Mouse (Mus musculus) kidney, embryonic 14.5 days (tissue): Measurements from ENCODE around the gene Ddx39. TPM values are rescaled to one million over a fixed set of nuclear protein-coding genes. Genes with fewer than 3 reads are reported as not detected.

Experiments
- ATAC-seq: fragments of 200-750 bp; cut with Nextera tagmentation; 2 replicates; pipeline ENCODE4 v1.8.0; 2017; ENCODE audit warnings: moderate number of reproducible peaks, mild to moderate bottlenecking, moderate TSS enrichment, moderate library complexity; ENCODE audit not compliant: low FRiP score, low TSS enrichment
- H3K27ac ChIP-seq: fragments of 300-500 bp; sonication (generic); 2 replicates; pipeline ENCODE4 v1.5.1; 2014; ENCODE audit warnings: low read depth, mild to moderate bottlenecking, low read length, moderate library complexity, mixed read lengths
- H3K27me3 ChIP-seq: fragments of 300-500 bp; sonication (generic); 2 replicates; pipeline ENCODE4 v1.6.1; 2014; ENCODE audit warnings: mild to moderate bottlenecking, low read length; ENCODE audit not compliant: control insufficient read depth, insufficient read depth
- H3K36me3 ChIP-seq: fragments of 300-500 bp; sonication (generic); 2 replicates; pipeline ENCODE4 v1.6.1; 2014; ENCODE audit warnings: low read length, mixed read lengths; ENCODE audit not compliant: control insufficient read depth, insufficient read depth
- H3K4me1 ChIP-seq: fragments of 300-500 bp; sonication (generic); 2 replicates; pipeline ENCODE4 v1.6.1; 2014; ENCODE audit warnings: low read length, mixed read lengths; ENCODE audit not compliant: control insufficient read depth, insufficient read depth
- H3K4me2 ChIP-seq: fragments of 300-500 bp; sonication (generic); replicated peaks from 2 replicates; pipeline ENCODE4 v1.6.1; 2014; ENCODE audit warnings: low read depth, mild to moderate bottlenecking, low read length
- H3K4me3 ChIP-seq: fragments of 300-500 bp; sonication (generic); 2 replicates; pipeline ENCODE4 v1.5.1; 2014; ENCODE audit warnings: mild to moderate bottlenecking, low read length
- H3K9ac ChIP-seq: fragments of 300-500 bp; sonication (generic); 2 replicates; pipeline ENCODE4 v1.6.1; 2014; ENCODE audit warnings: low read depth, mild to moderate bottlenecking, low read length, moderate library complexity
- H3K9me3 ChIP-seq: fragments of 300-500 bp; sonication (generic); 2 replicates; pipeline ENCODE4 v1.6.1; 2016; ENCODE audit warnings: low read length; ENCODE audit not compliant: control insufficient read depth
- WGBS: fragments of 180-500 bp; shearing (Covaris S2); extraction: QIAGEN DNeasy Blood & Tissue Kit; methylation state at CpG from one replicate; pipeline ENCODE4 v1.1.7; 2014; 5-methylcytosine and 5-hydroxymethylcytosine counted together
- polyA plus RNA-seq: library from polyadenylated mRNA; unstranded; fragments of >200 nt; fragmentation: Nextera tagmentation; extraction: Ambion mirVana; gene quantifications from 2 replicates; pipeline ENCODE4 v1.2.1, GENCODE M21; 2014

The Ddx39 gene
- polyA plus RNA-seq, 1 experiment from 2014 or later: 194 TPM

DNA sequence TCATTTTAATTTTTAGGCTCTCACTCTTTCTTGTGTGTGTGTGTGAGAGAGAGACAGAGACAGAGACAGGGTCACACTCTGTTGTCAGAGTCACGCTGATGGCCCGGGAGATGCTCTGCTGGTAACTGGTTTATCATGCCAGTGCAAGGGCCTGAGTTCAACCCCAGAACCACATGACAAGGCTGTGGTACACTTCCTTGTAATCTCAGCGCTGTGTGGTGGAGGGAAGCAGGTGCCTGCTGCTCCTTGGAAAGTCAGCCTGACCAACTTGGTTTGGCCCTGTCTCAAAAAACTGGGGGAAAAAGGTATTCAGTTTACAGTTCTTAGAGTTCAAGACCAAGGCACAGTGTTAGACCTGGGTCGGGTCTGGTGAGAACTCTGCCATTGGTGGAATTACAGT, 52.5 kb downstream of the Ddx39 start:
- no peak for ATAC-seq
- Histone ChIP-seq H3K4me2 (no peak overlapping the region), H3K9ac (no peak overlapping the region), H3K4me3 (no peak overlapping the region), H3K36me3 (no peaks in the 10 kb centered on the region), H3K27ac (no peak overlapping the region), H3K4me1 (no peaks in the 10 kb centered on the region), H3K9me3 (no peaks in the 10 kb centered on the region), H3K27me3 (no peaks in the 10 kb centered on the region)
- 91% methylated on average over 4 of the region's 4 CpGs for WGBS

DNA sequence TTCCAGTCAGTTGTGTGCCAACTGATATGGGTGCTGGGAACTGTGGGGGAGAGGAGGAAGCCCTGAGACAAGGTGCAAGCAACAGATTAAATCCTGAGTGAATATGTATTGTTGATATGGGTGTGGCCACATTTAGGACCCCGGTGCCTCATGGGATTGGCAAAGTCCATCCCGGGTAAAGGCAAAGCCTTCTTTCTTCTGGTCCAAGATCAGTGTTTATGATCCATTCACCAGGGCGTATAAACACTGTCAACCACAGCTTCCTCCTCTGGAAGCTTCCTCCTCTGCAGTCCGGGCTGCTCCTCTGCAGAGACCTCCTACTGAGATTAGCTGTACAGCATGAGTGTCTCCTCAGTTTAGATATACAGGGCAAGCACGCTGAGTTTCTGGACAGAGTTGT, 53.5 kb downstream of the Ddx39 start:
- 42% methylated on average over 5 of the region's 5 CpGs for WGBS
- Histone ChIP-seq H3K36me3 (no peaks in the 10 kb centered on the region), H3K4me2 (no peak overlapping the region), H3K4me1 (peaks cover 5% of the 10 kb centered on the region; the same call in 1 of the 2 replicates), H3K9me3 (no peaks in the 10 kb centered on the region), H3K27me3 (no peaks in the 10 kb centered on the region), H3K4me3 (no peak overlapping the region), H3K9ac (no peak overlapping the region), H3K27ac (no peak overlapping the region)
- no peak for ATAC-seq

DNA sequence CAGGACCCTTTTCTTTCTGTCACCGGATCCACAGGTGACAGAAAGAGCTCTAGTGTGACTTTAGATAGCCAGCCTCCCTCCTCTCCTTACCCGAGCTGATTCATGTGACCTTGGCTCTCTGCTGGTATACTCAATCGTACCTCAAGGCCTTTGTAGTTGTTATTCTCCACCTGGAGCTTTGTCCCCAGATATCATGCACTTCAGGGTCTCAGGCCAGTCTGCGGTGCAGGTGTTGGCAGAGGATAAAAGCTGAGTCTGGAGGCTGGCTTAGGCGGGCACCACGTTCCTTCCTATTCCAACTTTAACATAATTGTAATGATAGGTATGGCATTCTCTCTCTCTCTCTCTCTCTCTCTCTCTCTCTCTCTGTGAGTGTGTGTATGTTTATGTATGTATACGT, 54.7 kb downstream of the Ddx39 start:
- Histone ChIP-seq H3K9me3 (no peaks in the 10 kb centered on the region), H3K9ac (no peak overlapping the region), H3K36me3 (no peaks in the 10 kb centered on the region), H3K4me3 (no peak overlapping the region), H3K27me3 (no peaks in the 10 kb centered on the region), H3K4me1 (peaks cover 8% of the 10 kb centered on the region; the same call in 1 of the 2 replicates), H3K4me2 (no peak overlapping the region), H3K27ac (no peak overlapping the region)
- no peak for ATAC-seq
- WGBS: 82% methylated on average over 7 of the region's 7 CpGs

- Histone ChIP-seq H3K9ac (no peak overlapping the region), H3K36me3 (no peaks in the 10 kb centered on the region), H3K4me3 (no peak overlapping the region), H3K9me3 (no peaks in the 10 kb centered on the region), H3K27me3 (no peaks in the 10 kb centered on the region), H3K27ac (no peak overlapping the region), H3K4me1 (peaks cover 8% of the 10 kb centered on the region; the same call in 1 of the 2 replicates), H3K4me2 (no peak overlapping the region)
- no peak for ATAC-seq
- WGBS: 91% methylated on average over 2 of the region's 2 CpGs
Observed at GRCm38 (mm10) chr8:83770669-83771068, 55.7 kb downstream of the Ddx39 start.

DNA sequence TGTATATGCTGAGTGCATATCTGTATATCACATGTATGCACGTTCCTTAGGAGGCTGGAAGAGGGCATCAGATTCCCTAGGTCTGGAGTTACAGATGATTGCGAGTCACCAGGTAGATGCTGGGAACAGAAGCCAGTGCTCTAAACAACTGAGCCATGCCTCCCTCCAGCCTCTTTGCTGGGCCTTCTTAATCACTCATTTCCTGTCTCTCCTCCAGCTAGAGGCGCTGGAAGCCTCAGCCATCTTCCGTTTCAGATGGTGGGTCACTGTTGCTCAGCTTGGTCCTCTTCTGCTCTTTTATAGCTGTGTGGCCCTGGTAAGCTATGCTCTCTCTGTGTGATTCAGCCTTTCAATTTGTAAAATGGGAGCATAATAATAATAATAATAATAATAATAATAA, 56.8 kb downstream of the Ddx39 start:
- Histone ChIP-seq H3K9ac (no peak overlapping the region), H3K36me3 (no peaks in the 10 kb centered on the region), H3K4me1 (peaks cover 8% of the 10 kb centered on the region; the same call in 1 of the 2 replicates), H3K4me3 (no peak overlapping the region), H3K4me2 (no peak overlapping the region), H3K9me3 (no peaks in the 10 kb centered on the region), H3K27me3 (no peaks in the 10 kb centered on the region), H3K27ac (no peak overlapping the region)
- no peak for ATAC-seq
- 39% methylated on average over 4 of the region's 4 CpGs for WGBS

GRCm38 (mm10) chr8:83772701-83773451, 57.9 kb downstream of the Ddx39 start:
- Histone ChIP-seq H3K4me1 (peaks cover 8% of the 10 kb centered on the region; the same call in 1 of the 2 replicates), H3K4me3 (peak overlapping the region; percentile 38), H3K27me3 (no peaks in the 10 kb centered on the region), H3K9me3 (no peaks in the 10 kb centered on the region), H3K36me3 (no peaks in the 10 kb centered on the region), H3K9ac (peak overlapping the region; percentile 40; the same call in 1 of the 2 replicates), H3K27ac (no peak overlapping the region), H3K4me2 (peak overlapping the region; percentile 66)
- peak; percentile 74 for ATAC-seq
- 5% methylated on average over 25 of the region's 25 CpGs for WGBS

- WGBS: 28% methylated on average over 6 of the region's 6 CpGs
- Histone ChIP-seq H3K27me3 (no peaks in the 10 kb centered on the region), H3K9me3 (no peaks in the 10 kb centered on the region), H3K4me3 (peak overlapping the region; percentile 38), H3K4me2 (peak overlapping the region; percentile 66), H3K4me1 (peaks cover 8% of the 10 kb centered on the region; the same call in 1 of the 2 replicates), H3K9ac (0 out of 2 replicates have a peak overlapping the region, but pooled peaks have one; percentile 40), H3K36me3 (no peaks in the 10 kb centered on the region), H3K27ac (no peak overlapping the region)
- ATAC-seq: no peak
Observed at GRCm38 (mm10) chr8:83773452-83773846, 58.5 kb downstream of the Ddx39 start.

DNA sequence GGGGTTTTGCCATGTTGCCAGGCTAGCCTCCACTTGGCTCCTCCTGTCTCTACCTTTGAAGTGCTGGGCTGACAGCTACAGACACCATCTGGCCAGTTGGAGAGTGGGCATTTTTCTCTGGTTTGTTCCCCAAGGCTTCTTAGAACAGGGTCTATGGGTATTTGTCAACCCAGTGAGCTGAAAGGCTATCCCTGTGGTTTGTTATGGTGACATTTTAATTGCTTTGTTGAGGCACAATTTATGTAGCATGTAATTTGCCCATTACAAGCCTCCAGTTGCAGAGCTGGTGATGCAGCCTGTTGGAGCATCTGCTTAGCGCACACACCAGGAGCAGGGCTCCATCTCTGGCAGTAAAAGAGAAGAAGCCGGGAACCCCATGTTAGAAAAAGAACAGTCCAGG, 59.2 kb downstream of the Ddx39 start:
- peak; percentile 80 for ATAC-seq
- Histone ChIP-seq H3K4me1 (peaks cover 8% of the 10 kb centered on the region; the same call in 1 of the 2 replicates), H3K4me3 (no peak overlapping the region), H3K27ac (no peak overlapping the region), H3K4me2 (no peak overlapping the region), H3K9me3 (no peaks in the 10 kb centered on the region), H3K36me3 (no peaks in the 10 kb centered on the region), H3K9ac (no peak overlapping the region), H3K27me3 (no peaks in the 10 kb centered on the region)
- 48% methylated on average over 2 of the region's 2 CpGs for WGBS
